Mouse (Mus musculus) pancreas, adult 10 weeks (tissue): ENCODE data around the gene BC025920. TPM values are rescaled to one million over a fixed set of nuclear protein-coding genes. Genes with fewer than 3 reads are reported as not detected.

Source experiments
- polyA plus RNA-seq: library from polyadenylated mRNA; stranded (reverse); fragments of 350-450 nt; fragmentation: Illumina TruSeq; extraction: RNeasy Lipid Tissue Mini Kit (QIAGEN cat#74804); gene quantifications from one replicate; pipeline ENCODE4 v1.2.3, GENCODE M21; 2015; ENCODE audit warnings: low read depth, low replicate concordance; ENCODE audit not compliant: insufficient read depth

Gene BC025920
- 0.87 TPM for polyA plus RNA-seq

GRCm38 (mm10) chr10:81605974-81606751, at the start of gene BC025920:
Gene BC025920 (plus strand): TSS chr10:81606270.

GRCm38 (mm10) chr10:81559163-81559626, 46.9 kb upstream of the BC025920 start, which contains the start of gene Aes:
Gene Aes (plus strand): TSS chr10:81559488.

GRCm38 (mm10) chr10:81574081-81575056, 31.7 kb upstream of the BC025920 start, which contains the start of gene Tle2:
Gene Tle2 (plus strand): TSS chr10:81574561.

GRCm38 (mm10) chr10:81600738-81601203, 5.3 kb upstream of the BC025920 start, which contains the start of gene Tle6:
Gene Tle6 (minus strand): TSS chr10:81601073.

GRCm38 (mm10) chr10:81626994-81627835, 21.1 kb downstream of the BC025920 start, which contains the start of gene Sirt6:
Gene Sirt6 (minus strand): TSS chr10:81627797.

GRCm38 (mm10) chr10:81628390-81628789, 22.3 kb downstream of the BC025920 start, which contains the start of gene Ankrd24:
Gene Ankrd24 (plus strand): TSS chr10:81628540.

GRCm38 (mm10) chr10:81648803-81649775, 43.0 kb downstream of the BC025920 start, which contains the start of gene Gm10778:
Gene Gm10778 (plus strand): TSS chr10:81649059.

Other genes with a start within 250 kb of the BC025920 start
- gene Mfsd12, start 248.8 kb upstream of the BC025920 start, polyA plus RNA-seq: 1.9 TPM
- not detected for gene 4930404N11Rik, start 240.5 kb upstream of the BC025920 start, polyA plus RNA-seq
- gene Fzr1, start 227.8 kb upstream of the BC025920 start, polyA plus RNA-seq: 5.1 TPM
- 9.1 TPM for gene Dohh, start 221.8 kb upstream of the BC025920 start, polyA plus RNA-seq
- gene Gm48551, start 221.8 kb upstream of the BC025920 start, polyA plus RNA-seq: 2.6 TPM
- 3.4 TPM for gene Gm48552, start 217.3 kb upstream of the BC025920 start, polyA plus RNA-seq
- gene Smim24, start 213.2 kb upstream of the BC025920 start, polyA plus RNA-seq: 23.5 TPM
- 11.0 TPM for gene Nfic, start 150.6 kb upstream of the BC025920 start, polyA plus RNA-seq
- 0.76 TPM for gene Celf5, start 123.6 kb upstream of the BC025920 start, polyA plus RNA-seq
- 25.2 TPM for gene Ncln, start 109.9 kb upstream of the BC025920 start, polyA plus RNA-seq
- gene S1pr4, start 106.1 kb upstream of the BC025920 start, polyA plus RNA-seq: 1.3 TPM
- not detected for gene Gna15, start 82.0 kb upstream of the BC025920 start, polyA plus RNA-seq
- gene Gna11, start 61.1 kb upstream of the BC025920 start, polyA plus RNA-seq: 17.4 TPM
- gene Aes, start 46.8 kb upstream of the BC025920 start, polyA plus RNA-seq: 218 TPM
- 44.6 TPM for gene Tle2, start 31.7 kb upstream of the BC025920 start, polyA plus RNA-seq
- gene Tle6, start 5.2 kb upstream of the BC025920 start, polyA plus RNA-seq: 236 TPM
- 5.6 TPM for gene Sirt6, start 21.5 kb downstream of the BC025920 start, polyA plus RNA-seq
- gene Ankrd24, start 22.3 kb downstream of the BC025920 start, polyA plus RNA-seq: 62.0 TPM
- 0.66 TPM for gene Gm10778, start 42.8 kb downstream of the BC025920 start, polyA plus RNA-seq
- gene Zfp433, start 98.6 kb downstream of the BC025920 start, polyA plus RNA-seq: 1.2 TPM
- gene Gm3055, start 164.9 kb downstream of the BC025920 start, polyA plus RNA-seq: 2.0 TPM
- gene Gm4767, start 205.9 kb downstream of the BC025920 start, polyA plus RNA-seq: not detected